Mouse (Mus musculus): Measurements from ENCODE around the gene Sec24a. TPM values are rescaled to one million over a fixed set of nuclear protein-coding genes. Genes with fewer than 3 reads are reported as not detected.
"Not testable (repeated sequence)": the region's sequence is repeated elsewhere in the genome, so short reads cannot be mapped to it uniquely, and the experiment has no call there.

The Sec24a gene
- 12.9 and 14.8 TPM in 2 replicates for polyA plus RNA-seq (2016; fragmentation: Nextera tagmentation; extraction: Ambion mirVana)

DNA sequence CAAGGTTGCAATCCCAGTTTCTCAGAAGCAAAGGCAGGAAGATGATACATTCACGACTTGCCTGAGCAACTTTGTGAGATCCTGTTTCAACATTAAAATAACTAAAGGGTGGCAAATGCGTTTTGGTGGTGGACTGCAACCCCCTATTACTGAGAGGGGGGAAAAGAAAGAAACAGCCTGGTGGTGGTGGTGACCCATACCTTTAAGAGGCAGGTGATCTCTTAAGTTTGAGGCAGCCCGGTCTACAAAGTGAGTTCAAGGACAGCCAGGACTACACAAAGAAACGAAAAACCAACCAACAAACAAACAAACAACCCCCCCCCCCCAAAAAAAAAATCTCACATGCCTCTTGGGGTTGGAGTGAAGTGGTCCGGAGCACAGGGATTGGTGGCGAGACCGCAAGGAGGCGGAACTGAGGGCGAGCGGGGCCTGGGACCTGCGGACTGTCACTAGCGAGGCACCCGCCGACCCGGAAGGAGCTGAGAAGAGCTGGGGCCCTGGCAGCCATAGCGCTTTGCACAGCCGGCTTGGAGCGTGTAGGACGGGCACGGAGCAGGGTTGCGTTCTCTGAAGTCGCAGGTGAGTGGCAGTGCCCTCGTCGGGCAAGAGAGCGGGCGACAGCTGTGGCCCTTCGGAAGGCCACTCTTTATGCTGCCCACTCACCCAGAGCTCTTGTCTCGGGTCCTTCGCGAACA, at the start of gene Sec24a, which contains the start of gene Sar1b:
Sec24a (minus strand) TSS at position 422 of the 695 bp plus-strand sequence.
Sar1b (plus strand) TSS at position 475 of the 695 bp plus-strand sequence.
- Histone ChIP-seq H3K36me3 (0 out of 2 replicates have a peak, but pooled peaks cover 3% of the 10 kb centered on the region), H3K9me3 (replicated peaks) (no peaks in the 10 kb centered on the region), H3K27ac (replicated peaks) (peak within 1 kb of the TSS; percentile 80), H3K4me3 (peak within 1 kb of the TSS; percentile 79), H3K4me1 (peaks cover 20% of the 10 kb centered on the region), H3K27me3 (ENCODE audit: low read depth, poor library complexity, severe bottlenecking) (no peaks in the 10 kb centered on the region)
- WGBS = 2% methylated on average over 30 of the region's 30 CpGs
- peak; percentile 85 for DNase-seq (ENCODE audit: low spot score)

DNA sequence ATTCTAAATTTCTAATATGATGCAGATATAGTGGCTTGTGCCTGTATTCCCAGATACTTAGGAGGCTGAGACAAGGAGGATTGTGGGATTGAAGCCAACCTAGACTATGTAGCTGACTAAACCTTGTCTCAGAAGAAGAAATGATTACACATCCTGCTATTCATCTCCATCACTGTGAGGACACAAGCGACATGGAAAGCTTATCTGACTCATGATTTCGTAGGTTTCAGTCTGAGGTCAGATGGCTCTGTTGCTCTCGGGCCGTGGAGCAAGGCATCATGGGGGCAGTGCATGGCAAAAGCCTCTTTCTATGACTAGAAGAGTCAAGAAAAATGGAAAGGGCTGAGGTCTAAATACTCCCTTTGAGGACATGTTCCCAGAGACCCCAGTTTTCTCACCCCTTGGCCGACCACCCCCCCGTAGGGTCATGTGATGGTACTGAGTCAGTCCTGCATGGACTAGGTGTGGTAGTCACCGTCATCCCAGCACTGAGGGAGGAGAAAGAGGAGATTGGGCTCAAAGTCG, 48.6 kb upstream of the Sec24a start:
- Histone ChIP-seq H3K36me3 (no peaks in the 10 kb centered on the region), H3K4me1 (no peaks in the 10 kb centered on the region), H3K27me3 (ENCODE audit: low read depth, poor library complexity, severe bottlenecking) (no peaks in the 10 kb centered on the region), H3K27ac (replicated peaks) (no peak overlapping the region), H3K4me3 (no peak overlapping the region), H3K9me3 (replicated peaks) (no peaks in the 10 kb centered on the region)
- 91% methylated on average over 8 of the region's 8 CpGs for WGBS
- DNase-seq (ENCODE audit: low spot score) = no peak

DNA sequence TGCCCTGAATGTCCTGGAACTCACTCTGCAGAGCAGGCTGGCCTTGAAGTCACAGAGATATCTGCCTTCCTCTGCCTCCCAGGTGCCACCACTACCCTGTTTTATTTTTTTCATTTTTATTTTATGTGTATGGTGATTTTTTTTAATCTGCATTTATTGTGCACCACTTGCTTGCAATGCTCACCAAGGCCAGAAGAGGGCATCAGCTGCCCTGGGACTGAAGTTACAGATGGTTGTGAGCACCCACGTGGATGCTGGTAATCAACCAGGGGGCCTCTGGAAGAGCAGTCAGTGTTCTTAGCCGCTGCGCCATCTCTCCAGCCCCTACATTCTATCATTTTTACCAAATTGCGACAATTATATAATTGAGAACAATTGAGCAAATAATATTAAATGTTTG, 47.8 kb upstream of the Sec24a start:
- H3K27ac ChIP-seq (replicated peaks) = no peak overlapping the region
- no peak for DNase-seq (ENCODE audit: low spot score)
- H3K27me3 ChIP-seq (ENCODE audit: low read depth, poor library complexity, severe bottlenecking) = no peaks in the 10 kb centered on the region
- 82% methylated on average over 4 of the region's 4 CpGs for WGBS
- no peak overlapping the region for H3K4me3 ChIP-seq
- H3K36me3 ChIP-seq = no peaks in the 10 kb centered on the region
- H3K9me3 ChIP-seq (replicated peaks) = no peaks in the 10 kb centered on the region
- H3K4me1 ChIP-seq = no peaks in the 10 kb centered on the region

DNA sequence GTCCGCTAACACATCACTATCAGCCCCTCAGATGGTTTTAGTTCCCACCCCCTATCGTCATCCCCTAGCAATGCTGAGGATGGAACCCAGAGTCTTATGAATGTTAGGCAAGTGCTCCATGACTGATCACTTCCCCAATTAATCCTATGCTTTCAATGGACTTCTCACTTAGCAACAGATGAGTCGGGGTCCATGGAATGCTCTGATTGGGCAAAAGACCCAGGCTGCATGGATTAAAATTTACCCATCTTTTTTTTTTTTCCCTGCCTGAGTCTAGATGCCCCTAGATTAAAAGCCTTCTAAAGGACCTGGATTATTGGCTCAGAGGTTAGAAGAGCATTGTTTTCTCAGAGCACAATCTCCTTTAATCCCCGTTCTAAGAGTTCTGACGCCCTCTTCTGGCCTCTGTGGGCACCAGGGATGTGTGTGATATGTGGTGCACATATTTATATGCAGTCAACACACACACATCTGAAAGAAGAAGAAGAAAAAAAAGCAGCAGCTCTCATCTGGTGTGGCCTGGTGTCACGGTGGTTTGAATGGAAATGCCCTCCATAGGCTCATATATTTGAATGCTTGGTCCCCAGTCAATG, 46.3 kb upstream of the Sec24a start:
- WGBS = 68% methylated on average over 6 of the region's 6 CpGs
- no peaks in the 10 kb centered on the region for H3K9me3 ChIP-seq (replicated peaks)
- no peaks in the 10 kb centered on the region for H3K27me3 ChIP-seq (ENCODE audit: low read depth, poor library complexity, severe bottlenecking)
- H3K4me3 ChIP-seq = no peak overlapping the region
- H3K36me3 ChIP-seq = no peaks in the 10 kb centered on the region
- peaks cover 7% of the 10 kb centered on the region for H3K4me1 ChIP-seq
- no peak for DNase-seq (ENCODE audit: low spot score)
- no peak overlapping the region for H3K27ac ChIP-seq (replicated peaks)

DNA sequence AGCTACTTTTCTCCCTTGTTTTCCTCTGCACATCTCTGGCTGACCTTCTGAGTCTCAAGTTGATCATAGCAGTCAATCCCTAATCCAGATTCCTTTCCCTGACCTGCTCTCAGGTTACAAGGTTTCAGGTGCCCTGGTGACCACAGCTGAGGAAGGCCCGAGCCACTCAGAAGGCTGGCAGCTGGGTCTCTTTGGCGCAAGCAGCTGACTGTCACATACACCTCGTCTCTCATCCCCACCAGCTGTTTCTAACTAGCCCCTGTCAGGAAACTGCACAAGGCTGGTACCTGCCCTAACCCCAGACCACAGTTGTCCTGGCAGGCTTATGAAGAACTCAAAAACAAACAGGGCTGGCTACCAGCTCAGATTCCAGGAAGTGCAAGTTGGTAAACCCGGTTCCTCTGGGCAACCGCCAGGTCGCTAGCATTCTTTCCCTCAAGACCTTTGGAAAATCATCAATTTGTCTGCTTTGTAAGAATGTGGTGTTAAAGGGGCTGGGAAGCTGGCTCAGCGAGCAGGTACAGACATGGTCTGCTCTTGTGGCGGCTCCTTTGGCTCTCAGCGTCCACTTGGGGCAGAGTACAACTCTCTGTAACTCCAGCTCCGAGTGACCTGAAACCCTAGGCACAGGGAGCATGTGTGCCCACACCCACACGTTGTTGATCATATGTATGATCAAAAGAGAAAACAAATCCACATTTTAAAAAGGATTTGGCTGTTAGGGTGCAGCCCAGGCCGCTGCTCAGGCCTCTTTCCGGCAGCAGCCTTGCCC, 43.9 kb upstream of the Sec24a start:
- H3K4me1 ChIP-seq = peaks cover 7% of the 10 kb centered on the region
- no peak overlapping the region for H3K4me3 ChIP-seq
- no peak overlapping the region for H3K27ac ChIP-seq (replicated peaks)
- WGBS = 61% methylated on average over 13 of the region's 13 CpGs
- H3K9me3 ChIP-seq (replicated peaks) = no peaks in the 10 kb centered on the region
- H3K36me3 ChIP-seq = no peaks in the 10 kb centered on the region
- H3K27me3 ChIP-seq (ENCODE audit: low read depth, poor library complexity, severe bottlenecking) = no peaks in the 10 kb centered on the region
- no peak for DNase-seq (ENCODE audit: low spot score)

DNA sequence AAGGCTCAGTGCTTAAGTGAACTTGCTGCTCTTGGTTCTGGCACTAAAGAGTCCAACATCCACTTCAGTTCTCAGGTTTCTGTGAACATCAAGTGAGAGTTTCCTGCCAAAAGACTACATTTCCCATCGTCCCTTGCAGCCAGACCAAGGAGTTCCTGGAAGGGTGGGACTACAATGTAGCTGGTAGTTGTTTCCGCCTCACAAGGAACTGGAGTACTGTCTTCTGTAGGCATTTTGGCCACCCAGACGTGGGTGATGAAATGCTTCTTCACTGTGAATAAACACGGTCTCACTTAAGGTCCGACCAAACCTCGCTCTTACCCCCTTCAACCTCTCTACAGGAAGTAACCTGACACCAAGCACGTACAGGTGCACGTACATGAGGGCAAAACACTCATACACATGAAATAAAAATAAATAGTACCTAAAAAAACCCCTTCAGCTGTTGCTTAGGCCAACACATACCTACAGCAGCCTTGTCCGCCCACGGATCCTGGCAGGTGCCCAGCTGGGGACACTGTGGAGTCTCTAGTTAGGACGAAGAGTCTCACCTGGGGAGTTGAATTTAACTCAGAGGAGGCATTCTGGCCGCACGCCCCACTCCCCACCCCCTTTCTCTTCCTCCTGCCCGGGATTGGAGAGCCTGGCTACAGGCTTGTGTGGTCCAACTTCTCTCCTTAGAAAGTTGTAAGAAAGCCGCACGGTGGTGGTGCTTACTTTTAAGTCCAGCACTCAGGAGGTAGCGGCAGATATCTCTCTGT, 42.0 kb upstream of the Sec24a start:
- H3K4me3 ChIP-seq = peak overlapping the region; percentile 58
- no peaks in the 10 kb centered on the region for H3K36me3 ChIP-seq
- no peaks in the 10 kb centered on the region for H3K9me3 ChIP-seq (replicated peaks)
- 18% methylated on average over 17 of the region's 17 CpGs for WGBS
- H3K27me3 ChIP-seq (ENCODE audit: low read depth, poor library complexity, severe bottlenecking) = no peaks in the 10 kb centered on the region
- peak; percentile 52 for DNase-seq (ENCODE audit: low spot score)
- H3K4me1 ChIP-seq = peaks cover 10% of the 10 kb centered on the region
- H3K27ac ChIP-seq (replicated peaks) = peak overlapping the region; percentile 69

DNA sequence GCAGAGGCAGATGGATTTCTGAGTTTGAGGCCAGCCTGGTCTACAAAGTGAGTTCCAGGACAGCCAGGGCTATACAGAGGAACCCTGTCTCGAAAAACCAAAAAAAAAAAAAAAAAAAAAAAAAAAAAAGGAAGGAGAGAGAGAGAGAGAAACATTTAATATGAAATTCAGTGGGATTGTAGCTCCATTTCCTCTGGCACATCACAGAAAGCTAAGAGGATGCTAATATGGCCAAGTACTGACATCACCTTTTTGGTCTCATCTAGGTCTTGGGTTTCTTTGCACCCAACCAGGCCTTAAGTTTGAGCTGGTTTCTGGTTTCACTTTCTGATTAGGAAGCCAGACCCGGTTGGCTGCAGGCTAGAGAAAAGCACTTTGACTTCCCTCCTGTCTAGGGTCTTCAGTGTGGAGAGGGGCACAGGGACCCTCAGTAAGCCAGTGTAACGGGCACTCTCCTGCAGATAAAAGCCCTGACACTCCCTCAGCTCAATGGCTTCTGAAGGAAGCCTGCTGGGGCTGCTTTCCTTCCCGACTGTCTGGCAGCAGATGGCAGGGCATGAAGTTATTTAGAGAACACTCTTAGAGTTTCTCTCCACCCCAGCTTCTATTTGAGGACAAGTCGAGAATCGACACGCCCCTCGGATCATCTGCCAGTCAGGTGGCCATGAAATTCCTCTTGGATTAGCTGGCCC, 37.3 kb upstream of the Sec24a start:
- WGBS = 57% methylated on average over 8 of the region's 8 CpGs
- DNase-seq (ENCODE audit: low spot score) = no peak
- Histone ChIP-seq H3K27me3 (ENCODE audit: low read depth, poor library complexity, severe bottlenecking) (no peaks in the 10 kb centered on the region), H3K4me1 (peaks cover 8% of the 10 kb centered on the region), H3K9me3 (replicated peaks) (no peaks in the 10 kb centered on the region), H3K4me3 (no peak overlapping the region), H3K27ac (replicated peaks) (no peak overlapping the region), H3K36me3 (no peaks in the 10 kb centered on the region)

DNA sequence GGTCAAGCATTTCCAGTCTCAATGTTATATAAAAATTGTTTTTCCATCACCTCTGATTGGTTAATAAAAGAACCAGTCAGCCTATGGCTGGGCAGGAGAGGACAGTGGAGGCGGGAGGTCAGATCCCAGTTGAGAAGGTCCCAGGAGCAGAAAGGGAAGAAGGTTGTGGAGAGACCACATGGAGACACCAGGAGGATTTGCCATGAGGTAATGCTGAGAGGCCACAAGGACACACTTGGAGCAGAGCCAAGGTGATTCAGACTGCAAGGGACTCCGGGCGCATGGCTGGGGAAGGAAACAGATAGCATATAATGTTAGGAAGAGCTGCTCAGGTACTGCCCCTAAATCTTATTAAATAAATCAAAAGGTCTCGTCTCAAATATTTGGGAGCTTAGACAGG, 32.8 kb upstream of the Sec24a start:
- Histone ChIP-seq H3K4me1 (0 out of 2 replicates have a peak, but pooled peaks cover 3% of the 10 kb centered on the region), H3K36me3 (peaks cover 17% of the 10 kb centered on the region), H3K9me3 (replicated peaks) (no peaks in the 10 kb centered on the region), H3K4me3 (no peak overlapping the region), H3K27ac (replicated peaks) (no peak overlapping the region), H3K27me3 (ENCODE audit: low read depth, poor library complexity, severe bottlenecking) (no peaks in the 10 kb centered on the region)
- DNase-seq (ENCODE audit: low spot score) = no peak
- 91% methylated on average over 4 of the region's 4 CpGs for WGBS

DNA sequence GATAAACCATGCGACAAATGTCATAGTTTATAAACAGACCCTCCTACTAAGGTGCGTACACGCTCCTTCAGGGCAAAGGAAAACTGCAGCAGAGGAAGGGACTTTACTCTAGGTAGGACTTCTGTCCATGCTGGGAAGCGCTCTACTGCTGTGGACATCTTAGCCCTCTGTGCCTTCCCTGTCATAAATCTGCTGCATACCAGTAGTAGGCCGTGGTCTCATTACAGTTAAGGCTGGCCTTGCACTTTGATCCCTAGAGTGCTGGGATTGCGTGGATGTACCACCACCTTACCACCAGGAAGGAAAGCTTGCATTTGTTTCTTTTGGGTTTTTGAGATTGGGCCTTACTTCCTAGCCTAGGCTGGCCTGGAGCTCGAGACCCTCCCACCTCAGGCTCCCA, 27.2 kb upstream of the Sec24a start:
- Histone ChIP-seq H3K9me3 (replicated peaks) (peaks cover 3% of the 10 kb centered on the region; the same call in 1 of the 2 replicates), H3K36me3 (peaks cover 69% of the 10 kb centered on the region), H3K27ac (replicated peaks) (no peak overlapping the region), H3K4me1 (no peaks in the 10 kb centered on the region), H3K27me3 (ENCODE audit: low read depth, poor library complexity, severe bottlenecking) (no peaks in the 10 kb centered on the region), H3K4me3 (no peak overlapping the region)
- 97% methylated on average over 7 of the region's 7 CpGs for WGBS
- no peak for DNase-seq (ENCODE audit: low spot score)

DNA sequence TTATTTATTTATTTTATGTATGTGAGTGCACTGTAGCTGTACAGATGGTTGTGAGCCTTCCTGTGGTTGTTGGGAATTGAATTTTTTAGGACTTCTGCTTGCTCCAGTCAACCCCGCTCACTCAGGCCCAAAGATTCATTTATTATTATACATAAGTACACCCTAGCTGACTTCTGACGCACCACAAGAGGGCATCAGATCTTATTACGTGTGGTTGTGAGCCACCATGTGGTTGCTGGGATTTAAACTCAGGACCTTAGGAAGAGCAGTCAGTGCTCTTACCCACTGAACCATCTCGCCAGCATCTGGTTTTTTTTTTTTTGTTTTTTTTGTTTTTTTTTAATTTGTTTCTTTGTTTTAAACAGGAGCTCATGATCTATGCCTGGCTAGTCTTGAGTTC, 26.3 kb upstream of the Sec24a start:
- H3K27me3 ChIP-seq (ENCODE audit: low read depth, poor library complexity, severe bottlenecking); H3K9me3 ChIP-seq (replicated peaks); H3K4me1 ChIP-seq; H3K27ac ChIP-seq (replicated peaks); DNase-seq (ENCODE audit: low spot score); H3K4me3 ChIP-seq: not testable (repeated sequence)
- WGBS = 90% methylated on average over 4 of the region's 4 CpGs
- H3K36me3 ChIP-seq = peaks cover 78% of the 10 kb centered on the region

DNA sequence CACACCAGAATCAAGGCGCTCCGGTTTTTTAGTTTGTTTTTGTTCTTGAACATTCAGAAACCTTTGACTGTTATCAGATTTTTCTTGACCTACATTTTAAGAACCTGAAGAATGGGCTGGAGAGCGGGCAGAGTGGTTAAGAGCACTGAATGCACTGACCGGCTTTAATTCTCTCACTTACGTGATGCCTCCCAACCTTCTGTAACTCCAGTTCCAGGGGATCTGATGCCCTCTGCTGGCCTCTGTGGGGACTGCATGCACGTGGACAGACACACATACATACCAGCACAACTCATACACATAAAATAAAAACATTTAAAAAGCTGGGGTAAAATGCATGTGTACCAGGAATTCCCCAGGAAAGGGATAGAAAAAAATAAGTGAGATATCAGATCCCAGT, 22.5 kb upstream of the Sec24a start:
- Histone ChIP-seq H3K27ac (replicated peaks) (no peak overlapping the region), H3K4me1 (no peaks in the 10 kb centered on the region), H3K4me3 (no peak overlapping the region), H3K9me3 (replicated peaks) (peaks cover 4% of the 10 kb centered on the region; the same call in 1 of the 2 replicates), H3K36me3 (peaks cover 91% of the 10 kb centered on the region), H3K27me3 (ENCODE audit: low read depth, poor library complexity, severe bottlenecking) (no peaks in the 10 kb centered on the region)
- DNase-seq (ENCODE audit: low spot score) = peak; percentile 37
- 92% methylated on average over 6 of the region's 6 CpGs for WGBS

DNA sequence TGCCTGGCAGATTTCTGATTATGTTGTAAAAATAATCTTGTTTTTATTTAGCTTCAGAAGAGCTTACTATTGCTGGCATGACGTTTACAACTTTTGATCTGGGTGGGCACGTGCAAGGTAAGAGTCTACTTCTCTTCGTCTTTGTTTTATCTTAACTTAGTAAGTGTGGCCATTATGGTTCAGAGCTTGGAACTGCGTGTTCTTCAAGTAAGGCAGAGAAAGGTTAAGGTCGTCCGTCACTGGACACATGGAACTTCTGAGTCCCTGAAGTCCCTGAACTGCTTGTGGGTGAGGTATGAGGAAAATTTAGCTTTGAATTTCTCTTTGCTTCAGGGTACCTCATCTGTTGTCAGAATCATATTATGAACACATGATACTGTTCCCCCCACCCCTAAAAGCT, 19.3 kb upstream of the Sec24a start:
- Histone ChIP-seq H3K9me3 (replicated peaks) (peaks cover 4% of the 10 kb centered on the region; the same call in 1 of the 2 replicates), H3K36me3 (peaks cover 75% of the 10 kb centered on the region), H3K4me3 (no peak overlapping the region), H3K27ac (replicated peaks) (no peak overlapping the region), H3K4me1 (no peaks in the 10 kb centered on the region), H3K27me3 (ENCODE audit: low read depth, poor library complexity, severe bottlenecking) (no peaks in the 10 kb centered on the region)
- 92% methylated on average over 6 of the region's 6 CpGs for WGBS
- no peak for DNase-seq (ENCODE audit: low spot score)

Data from midbrain, embryonic 10.5 days (tissue).